Mouse (Mus musculus): Measurements from ENCODE around the gene Lpcat3.
"Not testable (repeated sequence)": the region's sequence is repeated elsewhere in the genome, so short reads cannot be mapped to it uniquely, and the experiment has no call there.

Lpcat3 gene

DNA sequence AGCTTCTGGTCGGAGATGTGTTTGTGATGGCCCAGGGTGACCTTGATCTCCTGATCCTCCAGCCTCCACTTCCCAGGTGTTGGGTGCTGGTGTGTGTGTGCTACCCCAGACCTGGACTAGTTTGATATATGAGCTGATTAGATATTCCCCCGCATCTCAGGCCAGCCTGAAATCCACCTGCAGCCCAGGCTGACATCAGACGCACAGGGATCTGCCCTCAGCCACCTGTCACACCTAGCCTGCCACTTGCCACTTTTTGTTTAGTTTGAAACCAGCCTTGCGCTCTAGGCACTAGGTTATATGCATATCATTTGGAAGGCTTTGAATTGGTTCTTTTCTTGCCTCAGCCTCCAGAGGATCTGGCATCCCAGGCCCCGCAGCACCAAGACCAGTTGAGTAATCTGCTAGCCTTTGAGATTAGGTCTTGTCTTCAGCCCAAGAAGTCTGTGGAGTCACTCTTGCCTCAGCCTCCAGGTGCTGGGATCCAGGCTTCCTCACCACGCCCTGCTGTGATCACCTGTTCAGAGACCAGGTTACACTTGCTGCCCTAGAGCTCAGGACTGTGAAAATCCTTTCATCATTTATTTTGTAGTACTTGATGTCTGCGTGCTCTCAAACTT is 7.6 kb downstream of the Lpcat3 start:
- H3K36me3 ChIP-seq (ENCODE audit: insufficient read depth, low read length) = peaks cover 47% of the 10 kb centered on the region
- H3K9me3 ChIP-seq (ENCODE audit: low read length) = no peaks in the 10 kb centered on the region
- TF ChIP-seq POU5F1 (IDR thresholded peaks at IDR 0.05; ENCODE audit: borderline replicate concordance, low read length) (no peak), NANOG (IDR thresholded peaks at IDR 0.05; ENCODE audit: borderline replicate concordance, low read length) (no peak), CTCF (conservative IDR thresholded peaks at IDR 0.05; ENCODE audit: low read length) (no peak)
- peaks cover 75% of the 10 kb centered on the region for H3K4me1 ChIP-seq (replicated peaks; ENCODE audit: low read depth, low read length)
- H3K4me3 ChIP-seq (replicated peaks; ENCODE audit: low read length) = no peak overlapping the region
- H3K27me3 ChIP-seq (ENCODE audit: insufficient read depth, low read length) = no peaks in the 10 kb centered on the region

DNA sequence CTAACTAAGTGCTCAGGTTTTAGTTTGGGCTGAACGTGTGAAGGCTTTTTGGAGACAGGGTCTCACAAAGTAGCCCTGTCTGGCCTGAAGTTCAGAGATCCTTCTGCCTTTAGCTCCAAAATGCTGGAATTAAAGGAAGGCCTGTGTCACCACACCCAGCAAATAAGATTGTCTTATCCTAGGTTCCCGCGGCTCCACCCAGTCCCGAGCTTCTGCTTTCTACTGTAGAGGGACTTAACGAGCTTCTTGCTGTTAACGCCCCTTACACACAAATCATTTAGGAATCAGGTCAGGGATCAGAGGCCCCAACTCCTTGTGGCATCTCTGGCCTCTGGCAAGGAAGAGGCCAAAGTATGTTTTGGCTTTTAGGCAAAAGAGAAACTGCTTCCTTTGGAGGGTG is 9.3 kb downstream of the Lpcat3 start:
- H3K4me3 ChIP-seq (replicated peaks; ENCODE audit: low read length) = no peak overlapping the region
- no peak for TF ChIP-seq POU5F1 (IDR thresholded peaks at IDR 0.05; ENCODE audit: borderline replicate concordance, low read length)
- TF ChIP-seq CTCF (conservative IDR thresholded peaks at IDR 0.05; ENCODE audit: low read length) = no peak
- no peak for TF ChIP-seq NANOG (IDR thresholded peaks at IDR 0.05; ENCODE audit: borderline replicate concordance, low read length)
- peaks cover 36% of the 10 kb centered on the region for H3K36me3 ChIP-seq (ENCODE audit: insufficient read depth, low read length)
- no peaks in the 10 kb centered on the region for H3K27me3 ChIP-seq (ENCODE audit: insufficient read depth, low read length)
- H3K9me3 ChIP-seq (ENCODE audit: low read length) = no peaks in the 10 kb centered on the region
- peaks cover 90% of the 10 kb centered on the region for H3K4me1 ChIP-seq (replicated peaks; ENCODE audit: low read depth, low read length)

DNA sequence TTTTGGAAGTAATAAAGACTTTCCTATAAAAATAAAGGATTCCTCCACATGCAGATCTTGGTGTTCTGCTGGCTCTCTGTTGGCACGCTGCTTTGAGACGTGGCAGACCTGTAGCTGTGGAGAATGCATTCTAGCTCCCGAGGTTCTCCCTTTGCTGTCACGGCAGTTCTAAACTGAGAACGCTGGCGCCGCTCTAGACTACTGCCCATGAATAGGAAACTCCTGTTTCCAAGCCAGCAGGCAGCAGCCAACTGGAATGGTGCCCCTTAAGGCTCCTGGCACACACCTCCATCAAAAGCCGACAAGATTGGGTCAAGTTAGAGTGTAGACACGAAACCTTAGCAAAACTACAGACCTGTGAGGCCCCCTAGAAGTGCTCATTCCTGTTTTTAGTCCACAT is 10.8 kb downstream of the Lpcat3 start:
- no peak overlapping the region for H3K4me3 ChIP-seq (replicated peaks; ENCODE audit: low read length)
- H3K27me3 ChIP-seq (ENCODE audit: insufficient read depth, low read length) = no peaks in the 10 kb centered on the region
- H3K36me3 ChIP-seq (ENCODE audit: insufficient read depth, low read length) = peaks cover 34% of the 10 kb centered on the region
- no peaks in the 10 kb centered on the region for H3K9me3 ChIP-seq (ENCODE audit: low read length)
- no peak for TF ChIP-seq POU5F1 (IDR thresholded peaks at IDR 0.05; ENCODE audit: borderline replicate concordance, low read length)
- no peak for TF ChIP-seq NANOG (IDR thresholded peaks at IDR 0.05; ENCODE audit: borderline replicate concordance, low read length)
- TF ChIP-seq CTCF (conservative IDR thresholded peaks at IDR 0.05; ENCODE audit: low read length) = no peak
- peaks cover 89% of the 10 kb centered on the region for H3K4me1 ChIP-seq (replicated peaks; ENCODE audit: low read depth, low read length)

DNA sequence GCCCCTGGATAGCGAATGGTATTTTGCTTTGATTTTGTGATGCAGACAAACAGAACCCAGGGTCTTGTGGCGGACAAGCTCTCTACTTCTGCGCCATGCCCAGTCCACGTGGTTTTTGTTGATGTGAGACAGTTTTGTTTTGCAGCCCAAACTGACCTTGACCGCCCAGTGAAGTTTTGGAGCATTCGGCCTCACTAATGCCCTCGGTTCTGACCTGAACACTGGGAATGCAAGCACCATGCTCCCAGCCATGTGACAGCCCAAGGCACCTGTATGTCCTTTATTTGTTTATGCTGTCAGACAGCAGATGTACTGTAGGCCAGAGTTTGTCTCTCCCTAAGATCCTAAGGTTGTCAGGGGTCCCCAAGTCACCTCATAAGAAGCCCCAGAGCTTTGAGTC is 11.8 kb downstream of the Lpcat3 start:
- no peaks in the 10 kb centered on the region for H3K27me3 ChIP-seq (ENCODE audit: insufficient read depth, low read length)
- H3K36me3 ChIP-seq (ENCODE audit: insufficient read depth, low read length) = peaks cover 31% of the 10 kb centered on the region
- no peak overlapping the region for H3K4me3 ChIP-seq (replicated peaks; ENCODE audit: low read length)
- H3K4me1 ChIP-seq (replicated peaks; ENCODE audit: low read depth, low read length) = peaks cover 79% of the 10 kb centered on the region
- TF ChIP-seq POU5F1 (IDR thresholded peaks at IDR 0.05; ENCODE audit: borderline replicate concordance, low read length) (no peak), NANOG (IDR thresholded peaks at IDR 0.05; ENCODE audit: borderline replicate concordance, low read length) (no peak), CTCF (conservative IDR thresholded peaks at IDR 0.05; ENCODE audit: low read length) (no peak)
- H3K9me3 ChIP-seq (ENCODE audit: low read length) = no peaks in the 10 kb centered on the region

DNA sequence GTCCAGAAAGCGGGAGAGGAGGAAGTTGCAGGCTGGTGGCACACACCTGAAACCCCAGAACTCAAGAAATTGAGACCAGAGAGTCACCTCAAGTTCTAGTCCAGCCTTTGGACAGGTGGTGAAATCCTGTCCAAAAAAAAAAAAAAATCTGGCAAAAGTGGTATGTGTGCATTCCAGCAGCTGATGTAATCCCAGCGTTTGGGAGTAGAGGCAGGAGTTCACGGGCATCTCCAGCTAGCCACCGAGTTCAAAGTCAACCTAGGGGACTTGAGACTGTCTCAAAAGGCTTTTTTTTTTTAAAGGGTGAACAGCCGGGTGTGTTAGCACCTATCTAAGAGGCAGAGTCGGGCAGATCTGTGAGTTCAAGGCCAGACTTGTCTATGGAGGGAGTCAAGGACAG is 13.3 kb downstream of the Lpcat3 start:
- TF ChIP-seq NANOG (IDR thresholded peaks at IDR 0.05; ENCODE audit: borderline replicate concordance, low read length) (no peak), POU5F1 (IDR thresholded peaks at IDR 0.05; ENCODE audit: borderline replicate concordance, low read length) (no peak), CTCF (conservative IDR thresholded peaks at IDR 0.05; ENCODE audit: low read length) (no peak)
- Histone ChIP-seq H3K27me3 (ENCODE audit: insufficient read depth, low read length) (no peaks in the 10 kb centered on the region), H3K36me3 (ENCODE audit: insufficient read depth, low read length) (peaks cover 20% of the 10 kb centered on the region), H3K4me3 (replicated peaks; ENCODE audit: low read length) (no peak overlapping the region), H3K4me1 (replicated peaks; ENCODE audit: low read depth, low read length) (peaks cover 65% of the 10 kb centered on the region), H3K9me3 (ENCODE audit: low read length) (no peaks in the 10 kb centered on the region)

DNA sequence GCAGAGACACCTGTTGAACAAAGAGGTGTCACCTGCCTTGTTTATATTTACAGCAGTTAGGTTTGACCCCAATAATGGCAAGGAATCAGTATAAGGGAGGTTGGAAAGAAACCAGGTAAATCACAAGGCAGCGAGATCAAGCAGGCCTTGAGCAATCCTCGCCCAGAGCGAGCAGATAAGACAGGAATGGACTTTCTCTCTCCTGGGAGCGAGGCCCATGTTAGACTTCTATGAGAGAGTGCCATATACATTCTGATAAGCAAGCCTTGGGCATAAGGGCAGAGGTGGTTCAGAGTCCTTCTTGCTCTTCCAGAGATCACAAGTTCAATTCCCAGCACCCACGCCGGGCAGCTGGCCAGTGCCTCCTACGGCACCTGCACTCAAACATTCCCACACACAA is 15.9 kb downstream of the Lpcat3 start:
- Histone ChIP-seq H3K9me3 (ENCODE audit: low read length) (no peaks in the 10 kb centered on the region), H3K27me3 (ENCODE audit: insufficient read depth, low read length) (no peaks in the 10 kb centered on the region), H3K4me1 (replicated peaks; ENCODE audit: low read depth, low read length) (peaks cover 45% of the 10 kb centered on the region), H3K4me3 (replicated peaks; ENCODE audit: low read length) (no peak overlapping the region), H3K36me3 (ENCODE audit: insufficient read depth, low read length) (peaks cover 17% of the 10 kb centered on the region)
- no peak for TF ChIP-seq POU5F1 (IDR thresholded peaks at IDR 0.05; ENCODE audit: borderline replicate concordance, low read length)
- no peak for TF ChIP-seq NANOG (IDR thresholded peaks at IDR 0.05; ENCODE audit: borderline replicate concordance, low read length)
- TF ChIP-seq CTCF (conservative IDR thresholded peaks at IDR 0.05; ENCODE audit: low read length) = no peak

DNA sequence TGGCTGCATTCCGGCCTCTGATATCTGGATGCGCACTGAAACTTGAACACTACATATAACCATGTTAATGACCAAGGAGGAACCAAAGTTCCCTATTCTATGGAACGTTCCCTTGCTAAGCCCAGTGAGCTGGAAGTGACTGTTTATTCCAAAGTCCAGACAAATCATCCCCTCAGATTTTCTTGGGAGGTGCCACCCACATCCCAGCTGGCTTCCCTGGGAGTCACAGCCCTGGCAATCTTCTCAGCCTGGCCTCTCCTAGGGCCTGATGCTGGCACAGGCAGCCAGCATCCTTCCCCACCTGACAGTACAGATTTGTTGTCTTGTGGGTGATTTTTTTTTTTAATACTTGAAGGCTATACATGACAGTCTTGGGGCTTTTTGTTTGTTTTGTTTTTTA is 16.7 kb downstream of the Lpcat3 start:
- Histone ChIP-seq H3K4me1 (replicated peaks; ENCODE audit: low read depth, low read length) (peaks cover 43% of the 10 kb centered on the region), H3K27me3 (ENCODE audit: insufficient read depth, low read length) (no peaks in the 10 kb centered on the region), H3K4me3 (replicated peaks; ENCODE audit: low read length) (no peak overlapping the region), H3K9me3 (ENCODE audit: low read length) (no peaks in the 10 kb centered on the region), H3K36me3 (ENCODE audit: insufficient read depth, low read length) (peaks cover 12% of the 10 kb centered on the region)
- TF ChIP-seq POU5F1 (IDR thresholded peaks at IDR 0.05; ENCODE audit: borderline replicate concordance, low read length) (no peak), CTCF (conservative IDR thresholded peaks at IDR 0.05; ENCODE audit: low read length) (no peak), NANOG (IDR thresholded peaks at IDR 0.05; ENCODE audit: borderline replicate concordance, low read length) (no peak)

DNA sequence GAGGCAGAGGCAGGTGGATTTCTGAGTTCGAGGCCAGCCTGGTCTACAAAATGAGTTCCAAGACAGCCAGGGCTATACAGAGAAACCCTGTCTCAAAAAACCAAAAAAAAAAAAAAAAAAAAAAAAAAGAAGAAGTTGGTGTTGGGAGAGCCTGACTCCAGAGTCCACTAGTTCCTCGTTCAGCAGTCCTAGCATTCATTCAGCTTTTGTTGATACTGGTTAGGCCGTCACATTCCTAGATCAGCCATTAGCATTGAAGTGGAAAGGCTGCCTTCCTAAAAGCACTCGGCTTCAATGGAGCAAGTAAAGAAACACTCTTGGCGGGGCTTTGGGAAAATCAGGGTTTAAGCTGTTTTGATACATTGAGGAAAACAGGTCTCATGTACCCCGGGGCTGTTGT is 19.5 kb downstream of the Lpcat3 start:
- not testable (repeated sequence) for H3K9me3 ChIP-seq (ENCODE audit: low read length); H3K36me3 ChIP-seq (ENCODE audit: insufficient read depth, low read length); H3K4me3 ChIP-seq (replicated peaks; ENCODE audit: low read length); H3K27me3 ChIP-seq (ENCODE audit: insufficient read depth, low read length)
- H3K4me1 ChIP-seq (replicated peaks; ENCODE audit: low read depth, low read length) = peaks cover 31% of the 10 kb centered on the region

Data from E14TG2a.4 (cell line).